Mouse (Mus musculus): ENCODE measurements around the gene Esm1. TPM values are rescaled to one million over a fixed set of nuclear protein-coding genes. Genes with fewer than 3 reads are reported as not detected.

The Esm1 gene
- total RNA-seq (2014; fragmentation: Nextera tagmentation) (not detected in 2 replicates), total RNA-seq (2017) (not detected in 2 replicates)

DNA sequence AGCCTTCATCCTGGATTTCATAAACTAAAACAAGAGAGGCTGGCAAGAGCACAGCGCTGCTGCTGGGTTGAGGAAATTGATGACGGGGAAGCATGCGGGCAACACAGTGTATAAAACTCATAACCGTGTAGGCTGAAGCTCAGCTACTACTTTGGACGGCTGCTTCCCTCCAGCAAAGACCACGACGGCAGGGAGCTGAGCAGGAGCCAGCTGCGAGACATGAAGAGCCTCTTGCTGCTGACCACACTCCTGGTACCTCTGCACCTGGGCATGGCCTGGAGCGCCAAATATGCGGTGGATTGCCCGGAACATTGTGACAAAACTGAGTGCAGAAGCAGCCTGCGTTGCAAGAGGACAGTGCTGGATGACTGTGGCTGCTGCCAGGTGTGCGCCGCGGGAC lies at the start of gene Esm1:
Gene Esm1 (plus strand): TSS at position 36 of the 400 bp plus-strand sequence.
- ATAC-seq (replicated peaks; ENCODE audit: poor library complexity, severe bottlenecking), result peak; percentile 13; the same call in 1 of the 2 replicates

DNA sequence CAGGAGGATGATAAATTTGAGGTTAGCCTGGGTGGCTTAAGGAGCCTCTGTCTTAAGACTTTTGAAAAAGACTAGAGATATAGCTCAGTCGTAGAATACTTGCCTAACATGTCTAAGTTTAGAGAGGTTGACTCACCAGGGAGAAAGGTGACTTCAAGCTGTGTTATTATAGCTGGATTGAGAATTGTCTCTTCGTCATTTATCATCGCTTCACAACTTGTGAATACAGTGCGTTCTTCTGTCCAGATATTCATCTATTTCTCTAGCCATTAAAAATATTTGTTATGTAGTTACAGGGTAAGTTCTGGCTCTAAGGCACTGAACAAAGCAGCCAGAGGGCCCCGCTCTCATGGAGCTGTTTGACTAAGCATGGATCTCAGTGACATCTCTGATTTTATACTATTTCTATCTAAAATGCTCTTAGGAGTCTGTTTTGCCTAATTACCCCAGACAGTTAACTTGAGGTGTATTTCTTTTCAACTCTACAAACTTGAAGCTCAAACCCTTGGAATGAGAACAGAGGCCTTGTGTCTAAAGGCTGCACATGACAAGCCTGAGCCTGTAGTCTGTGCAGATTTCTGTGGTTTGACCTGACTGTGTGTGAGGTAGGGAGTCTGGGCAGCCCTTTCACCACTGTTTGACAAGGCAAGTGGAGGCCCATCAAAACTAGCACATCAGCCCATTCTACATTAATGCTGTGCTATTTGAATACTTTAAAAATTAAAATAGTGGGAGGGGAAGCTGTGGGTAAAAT lies 45.0 kb upstream of the Esm1 start:
- no peak for ATAC-seq (replicated peaks; ENCODE audit: poor library complexity, severe bottlenecking)

DNA sequence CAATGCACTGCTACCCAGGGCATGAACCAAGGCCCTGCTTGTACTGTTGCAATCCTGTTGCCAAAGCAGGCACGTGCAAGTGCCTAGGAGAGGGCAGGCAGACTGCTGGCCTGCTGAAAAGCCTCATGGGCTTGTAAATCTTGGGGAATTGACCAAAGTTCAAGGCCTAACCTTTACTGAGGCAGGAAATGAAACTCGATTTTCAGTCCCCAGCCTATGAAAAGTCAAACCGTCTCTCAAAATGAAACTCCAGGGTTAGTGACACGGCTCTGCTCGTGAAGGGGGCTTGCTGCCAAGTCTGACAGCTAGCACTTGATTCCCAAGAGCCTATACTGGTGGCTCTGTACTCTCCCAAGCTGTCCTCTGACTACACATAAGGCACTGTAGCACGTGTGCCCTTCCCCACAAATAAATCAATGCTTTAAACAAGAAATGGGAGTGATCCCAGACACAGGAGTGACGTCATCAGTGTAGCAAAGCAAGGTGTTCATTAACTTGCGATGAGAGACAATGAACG lies 41.4 kb upstream of the Esm1 start:
- ATAC-seq (replicated peaks; ENCODE audit: poor library complexity, severe bottlenecking), result peak; percentile 22; the same call in 1 of the 2 replicates

DNA sequence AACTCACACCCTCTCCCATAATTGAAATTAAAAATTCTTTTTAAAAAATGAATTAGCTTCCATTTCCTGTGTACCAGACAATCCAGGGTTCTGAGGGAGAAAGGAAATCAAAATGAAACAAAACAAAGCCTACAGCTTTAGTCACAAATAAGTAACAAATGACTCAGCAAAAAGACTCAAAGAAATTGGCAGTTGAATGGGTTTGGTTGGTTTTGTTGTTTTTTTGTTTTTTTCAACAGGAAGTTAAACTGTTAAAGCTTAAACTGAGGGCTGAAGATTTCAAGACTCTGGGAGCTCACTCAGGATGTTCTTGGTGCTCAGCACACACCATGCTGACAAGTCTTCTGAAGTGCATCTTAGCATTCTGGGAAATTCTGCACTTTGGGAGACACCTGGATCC lies 39.2 kb upstream of the Esm1 start:
- ATAC-seq (replicated peaks; ENCODE audit: poor library complexity, severe bottlenecking), result no peak

DNA sequence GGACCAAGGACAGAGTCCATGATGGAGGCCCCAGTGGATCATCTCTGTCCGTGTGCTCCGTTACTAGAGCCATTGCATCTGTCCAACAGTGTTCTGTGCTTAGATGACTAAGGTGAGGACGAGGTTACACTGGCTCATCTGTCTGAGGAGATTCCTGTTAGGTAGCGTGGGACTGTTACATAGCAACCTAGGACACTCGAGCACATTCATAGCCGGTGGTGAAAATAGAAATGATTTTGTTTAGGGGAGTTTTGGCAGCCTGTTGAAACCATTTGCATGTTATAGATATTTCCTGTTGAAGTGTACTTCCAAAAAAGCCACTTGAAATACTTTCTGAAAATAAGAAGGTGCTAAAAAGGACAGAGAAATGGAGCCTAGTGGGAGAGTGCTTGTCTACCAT lies 35.3 kb upstream of the Esm1 start:
- no peak for ATAC-seq (replicated peaks; ENCODE audit: poor library complexity, severe bottlenecking)

DNA sequence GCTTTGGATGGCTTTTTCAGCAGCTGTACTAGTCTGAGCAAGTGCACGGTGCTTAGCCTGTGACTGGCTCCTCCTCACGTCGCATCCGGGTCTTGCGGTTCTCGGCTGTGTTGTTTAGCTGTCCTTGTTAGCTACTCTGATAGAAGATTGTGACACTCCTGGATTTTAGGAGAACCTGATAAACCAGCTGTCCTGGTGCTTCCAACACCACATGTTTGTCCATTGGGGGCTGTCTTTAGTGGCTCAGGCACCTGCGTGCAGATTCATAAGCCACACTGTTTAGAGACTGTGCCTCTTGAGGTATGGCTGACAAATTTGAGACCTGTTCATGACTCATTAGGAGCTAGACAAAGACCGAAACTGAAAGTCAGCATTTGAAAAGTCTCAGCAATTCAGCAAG lies 26.1 kb upstream of the Esm1 start:
- no peak for ATAC-seq (replicated peaks; ENCODE audit: poor library complexity, severe bottlenecking)

DNA sequence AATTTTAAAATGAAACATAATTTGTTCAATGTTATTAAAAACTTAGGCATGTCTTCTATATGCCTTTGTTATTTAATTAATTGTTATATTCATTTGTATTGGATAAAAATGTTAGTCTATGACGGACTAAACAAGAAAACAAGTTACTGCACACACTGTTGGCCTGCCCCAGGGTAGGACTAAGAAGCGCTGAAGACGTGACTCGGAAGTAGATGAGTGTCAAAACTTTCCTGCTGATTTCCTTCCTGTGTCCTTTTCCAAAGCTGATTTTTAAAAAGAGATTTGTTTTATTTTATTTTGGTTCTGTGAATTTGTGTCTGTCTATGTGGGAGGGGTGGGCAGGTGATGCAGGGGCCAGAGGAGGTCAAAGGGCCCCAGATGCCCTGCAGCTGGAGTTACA lies 25.7 kb upstream of the Esm1 start:
- no peak for ATAC-seq (replicated peaks; ENCODE audit: poor library complexity, severe bottlenecking)

DNA sequence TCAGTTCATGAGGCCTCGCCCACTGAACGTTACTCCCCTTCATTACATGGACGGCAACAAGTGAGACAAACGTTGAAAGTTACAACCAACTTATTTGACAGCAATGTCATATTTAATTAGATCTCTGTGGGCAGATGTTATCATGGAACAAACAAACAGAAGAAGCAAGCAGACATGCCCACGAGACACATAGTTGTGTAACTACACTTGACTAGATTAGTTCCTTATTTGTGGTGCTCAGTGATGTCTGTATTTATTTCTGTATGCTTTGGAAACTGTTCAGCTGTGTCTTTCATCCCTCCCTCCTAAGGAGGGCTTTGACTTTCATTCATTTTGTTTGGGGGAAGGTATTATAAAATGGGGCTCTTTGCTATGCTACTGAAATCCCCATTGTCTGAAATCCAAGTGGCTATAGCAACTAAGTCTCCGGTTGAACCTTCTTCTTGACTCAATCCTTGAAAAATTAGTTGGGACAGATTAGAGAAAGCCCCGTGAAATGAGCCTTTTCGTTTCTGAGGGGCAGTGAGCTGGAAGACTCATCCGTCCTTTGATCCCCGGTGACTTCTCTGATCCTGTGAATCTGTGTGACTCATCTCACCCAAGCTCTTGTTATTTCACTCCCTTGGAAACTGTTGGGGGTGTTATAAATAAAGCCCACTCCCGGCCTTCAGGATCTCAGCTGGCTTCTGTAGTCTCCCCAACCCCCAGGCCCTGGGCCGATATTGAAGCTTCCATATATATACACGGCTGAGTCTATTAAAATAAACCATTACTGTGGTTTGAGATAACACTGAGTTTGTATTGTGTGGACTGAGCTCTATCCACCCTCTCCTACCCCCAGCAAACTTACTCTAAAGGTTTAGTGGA lies 12.4 kb upstream of the Esm1 start:
- ATAC-seq (replicated peaks; ENCODE audit: poor library complexity, severe bottlenecking), result peak; percentile 85

DNA sequence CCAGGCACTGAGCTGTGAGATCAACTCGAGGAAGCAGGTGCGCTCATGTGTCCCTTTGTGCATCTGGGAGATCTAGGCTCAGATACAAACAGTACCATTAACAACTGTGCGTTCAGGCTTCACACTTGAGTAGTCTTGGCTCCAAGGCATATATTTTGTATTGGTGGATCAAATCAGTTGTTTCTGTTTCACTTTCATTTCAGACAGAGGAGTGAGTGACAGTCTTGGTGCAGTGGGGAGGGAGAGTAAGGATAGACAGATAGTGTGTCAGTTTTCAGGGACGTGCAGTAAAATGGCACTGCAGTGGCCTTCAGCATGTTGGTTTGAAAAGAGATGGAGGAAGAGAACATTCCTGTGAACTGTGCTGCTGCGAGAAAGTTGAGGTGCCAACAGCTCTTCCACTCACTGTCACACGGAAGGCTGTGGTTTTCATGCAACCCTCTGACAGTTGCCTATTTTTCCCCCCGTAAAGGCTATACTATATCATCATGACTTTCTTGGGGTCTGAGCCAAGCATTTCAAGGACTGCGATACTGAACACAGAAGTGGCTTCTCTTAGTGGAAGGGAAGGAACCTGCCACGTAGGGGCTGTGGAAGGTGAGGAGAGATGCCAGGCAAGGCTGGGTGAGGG lies 11.5 kb upstream of the Esm1 start:
- ATAC-seq (replicated peaks; ENCODE audit: poor library complexity, severe bottlenecking), result peak; percentile 43

DNA sequence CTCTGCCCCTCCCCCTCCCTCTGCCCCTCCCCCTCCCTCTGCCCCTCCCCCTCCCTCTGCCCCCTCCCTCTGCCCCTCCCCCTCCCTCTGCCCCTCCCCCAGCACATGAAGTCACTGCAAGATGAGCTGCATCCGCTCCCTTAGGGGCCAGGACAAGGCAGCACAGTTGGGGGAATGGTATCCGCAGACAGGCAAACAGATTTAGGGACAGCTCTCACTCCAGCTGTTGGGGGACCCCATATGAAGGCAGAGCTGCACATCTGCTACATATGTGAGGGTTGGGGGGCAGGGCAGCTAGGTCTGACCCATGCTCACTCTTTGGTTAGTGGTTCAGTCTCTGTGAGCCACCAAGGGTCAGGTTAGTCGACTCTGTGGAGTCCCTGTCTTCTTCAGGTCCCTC lies 10.1 kb upstream of the Esm1 start:
- ATAC-seq (replicated peaks; ENCODE audit: poor library complexity, severe bottlenecking), result no peak

DNA sequence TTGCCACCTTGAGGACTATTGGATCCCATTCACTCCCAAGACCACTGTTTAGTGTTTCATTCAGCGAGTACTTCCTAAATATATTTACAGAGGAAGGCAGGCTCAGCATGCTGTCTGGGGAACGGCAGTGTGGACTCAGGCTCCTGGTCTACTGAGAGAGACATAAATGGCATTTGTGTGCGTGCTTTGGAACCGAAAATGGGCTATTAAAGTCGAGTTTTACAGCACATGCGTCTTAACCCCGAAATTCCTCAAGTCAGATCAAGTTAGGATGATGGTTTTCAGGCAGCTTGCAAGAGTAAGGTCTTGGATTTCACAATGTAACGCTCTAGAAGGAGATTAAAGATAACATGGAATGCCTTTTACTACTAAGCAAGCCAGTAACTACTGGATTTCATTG lies 8.7 kb upstream of the Esm1 start:
- no peak for ATAC-seq (replicated peaks; ENCODE audit: poor library complexity, severe bottlenecking)

DNA sequence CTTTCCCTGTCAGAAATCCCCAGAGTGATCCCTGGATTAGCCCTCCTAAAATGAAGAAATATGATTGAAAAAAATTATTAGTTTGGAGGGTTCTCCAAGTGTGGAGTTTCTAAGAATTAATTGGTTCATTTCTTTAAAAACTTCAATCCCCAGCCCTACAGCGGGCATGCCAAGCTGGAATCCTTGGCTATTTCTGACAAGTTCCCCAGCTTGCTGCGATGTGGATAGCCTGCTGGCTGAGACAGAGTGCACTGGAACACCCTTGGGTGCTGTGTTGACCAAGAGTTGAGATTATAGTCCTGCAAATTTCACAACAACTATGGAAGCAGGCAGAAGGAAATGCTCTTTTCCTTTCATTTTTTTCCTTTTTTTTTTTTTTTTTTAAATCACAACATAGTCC lies 7.8 kb upstream of the Esm1 start:
- ATAC-seq (replicated peaks; ENCODE audit: poor library complexity, severe bottlenecking), result no peak

DNA sequence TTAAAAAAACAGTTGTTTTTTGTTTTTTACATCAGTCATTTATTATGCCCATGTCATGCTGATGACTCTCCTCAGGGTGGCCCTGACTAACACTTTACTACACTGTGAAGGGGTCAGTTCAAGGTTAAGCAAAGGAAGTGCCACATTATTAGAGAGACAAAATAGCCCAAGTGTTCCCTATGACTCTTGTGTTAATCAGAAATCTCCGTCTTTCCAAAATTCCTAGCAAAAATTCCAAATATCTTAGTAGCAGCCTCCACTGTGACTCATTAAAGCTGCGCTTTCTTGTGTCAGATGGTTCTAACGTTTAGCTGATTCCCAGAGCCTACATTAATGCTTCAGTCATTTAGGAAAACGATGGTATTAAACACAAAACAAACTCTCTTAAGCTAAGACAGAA lies 7.3 kb upstream of the Esm1 start:
- ATAC-seq (replicated peaks; ENCODE audit: poor library complexity, severe bottlenecking), result no peak

DNA sequence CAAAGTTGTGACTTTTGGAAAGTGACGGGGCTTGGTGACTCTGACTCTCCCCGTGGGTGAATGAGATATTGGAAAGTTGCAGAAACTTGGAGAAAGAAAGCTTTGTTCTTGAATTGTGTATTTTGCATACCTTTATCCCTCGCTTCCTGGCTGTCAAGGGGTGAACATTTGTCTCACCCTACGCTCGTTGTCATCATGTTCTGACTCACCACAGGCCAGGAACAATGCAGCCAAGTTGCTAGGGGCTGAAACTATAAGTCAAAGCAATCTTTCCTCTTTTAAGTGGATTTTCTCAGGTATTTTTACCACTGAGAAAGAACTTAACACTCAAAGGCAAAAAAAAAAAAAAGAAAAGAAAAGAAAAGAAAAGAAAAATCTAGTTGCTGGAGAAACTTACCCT lies 6.3 kb upstream of the Esm1 start:
- no peak for ATAC-seq (replicated peaks; ENCODE audit: poor library complexity, severe bottlenecking)

DNA sequence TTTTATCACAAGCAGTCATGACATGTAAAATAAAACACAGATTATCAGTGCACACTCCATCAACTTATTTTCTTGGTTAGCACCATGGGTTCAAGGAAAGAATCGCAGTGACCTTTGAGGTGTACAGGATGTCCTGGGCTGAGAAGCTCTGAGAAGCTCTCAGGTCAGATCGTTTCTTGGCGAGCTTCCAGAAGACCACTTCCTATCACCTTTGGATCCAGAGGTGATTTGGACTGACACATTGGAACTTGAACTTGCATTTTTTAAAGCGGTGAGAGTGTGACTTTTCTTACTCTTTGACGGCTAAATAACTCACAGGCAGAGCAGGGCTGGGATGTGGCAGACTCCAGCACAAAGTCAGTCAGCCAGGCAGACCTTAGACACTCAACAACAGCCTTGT lies 4.1 kb upstream of the Esm1 start:
- no peak for ATAC-seq (replicated peaks; ENCODE audit: poor library complexity, severe bottlenecking)

DNA sequence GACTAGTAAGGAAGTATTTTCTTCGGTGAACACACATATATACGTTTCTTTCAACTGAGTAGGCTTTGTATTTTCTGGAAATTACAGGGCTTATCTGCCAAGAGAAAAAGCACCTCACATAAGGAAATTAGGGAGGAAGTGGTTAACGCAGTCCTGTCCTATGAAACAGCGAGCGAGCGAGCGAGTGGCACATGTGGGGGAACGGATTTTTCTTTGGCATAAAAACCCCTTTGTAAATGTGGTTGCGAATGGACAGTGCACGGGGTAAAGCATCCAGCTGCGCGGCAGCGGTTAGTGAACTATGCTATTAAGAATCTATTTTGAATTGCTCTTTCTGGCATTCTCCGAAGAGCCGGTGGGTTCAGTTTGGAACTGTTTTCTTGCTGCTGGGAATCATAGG lies 1.9 kb downstream of the Esm1 start:
- ATAC-seq (replicated peaks; ENCODE audit: poor library complexity, severe bottlenecking), result peak; percentile 68

DNA sequence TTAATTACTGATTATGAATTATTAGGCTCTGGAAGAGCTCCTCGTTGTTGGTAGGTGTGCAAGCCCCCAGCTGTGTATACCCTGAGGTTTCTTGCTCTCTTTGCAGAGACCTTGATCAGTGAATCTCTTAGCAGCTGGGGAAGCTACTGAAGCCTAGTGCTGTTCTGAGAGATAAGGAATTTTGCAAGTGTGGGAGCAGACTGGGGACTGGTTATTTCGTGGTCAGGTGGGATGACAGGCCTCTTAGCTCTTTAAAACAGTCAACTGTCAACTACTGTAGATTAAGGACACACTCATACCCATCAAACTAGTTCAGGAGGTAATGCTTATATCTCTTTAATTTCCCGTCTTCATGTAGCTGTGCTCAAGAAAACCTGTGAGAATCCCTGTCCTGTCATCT lies 2.9 kb downstream of the Esm1 start:
- ATAC-seq (replicated peaks; ENCODE audit: poor library complexity, severe bottlenecking), result 0 out of 2 replicates have a peak, but pooled peaks have one; percentile 17

DNA sequence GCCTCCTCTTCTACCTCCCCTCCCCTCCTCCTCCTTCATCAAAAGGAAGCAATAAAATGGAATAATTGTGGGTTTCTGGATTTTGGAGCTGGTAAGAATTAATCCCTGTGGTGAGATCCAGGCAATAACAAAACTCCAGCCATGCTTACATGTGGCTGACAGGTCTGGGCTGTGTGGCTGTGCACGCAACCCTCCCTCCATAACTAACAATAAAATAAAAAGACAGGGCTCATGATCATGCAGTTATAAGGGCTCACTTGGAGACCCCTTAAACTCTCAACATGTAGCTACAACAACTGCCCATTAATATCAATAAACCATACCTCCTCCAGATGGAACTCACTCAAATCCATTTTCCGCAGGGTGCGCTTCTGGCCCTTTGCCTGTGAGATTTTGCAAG lies 4.4 kb downstream of the Esm1 start:
- no peak for ATAC-seq (replicated peaks; ENCODE audit: poor library complexity, severe bottlenecking)

DNA sequence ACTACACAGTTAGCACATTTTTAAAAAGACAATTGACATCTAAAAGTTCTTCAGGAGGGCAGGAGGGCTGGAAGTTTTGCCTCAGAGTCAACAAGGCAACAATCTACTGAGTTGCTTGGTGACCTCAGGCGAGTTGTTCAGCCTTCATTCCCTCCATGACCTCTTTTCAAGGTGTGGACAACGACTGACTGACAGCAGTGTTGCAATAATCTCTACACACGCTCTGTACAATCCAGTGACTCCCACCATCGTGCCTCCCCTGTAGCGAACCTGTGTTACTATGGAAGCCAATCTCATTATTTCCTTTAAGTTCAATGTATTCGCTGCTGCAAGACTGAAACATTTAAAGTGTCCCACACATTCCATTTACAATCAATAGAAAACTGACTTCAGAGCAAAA lies 12.4 kb downstream of the Esm1 start:
- no peak for ATAC-seq (replicated peaks; ENCODE audit: poor library complexity, severe bottlenecking)

DNA sequence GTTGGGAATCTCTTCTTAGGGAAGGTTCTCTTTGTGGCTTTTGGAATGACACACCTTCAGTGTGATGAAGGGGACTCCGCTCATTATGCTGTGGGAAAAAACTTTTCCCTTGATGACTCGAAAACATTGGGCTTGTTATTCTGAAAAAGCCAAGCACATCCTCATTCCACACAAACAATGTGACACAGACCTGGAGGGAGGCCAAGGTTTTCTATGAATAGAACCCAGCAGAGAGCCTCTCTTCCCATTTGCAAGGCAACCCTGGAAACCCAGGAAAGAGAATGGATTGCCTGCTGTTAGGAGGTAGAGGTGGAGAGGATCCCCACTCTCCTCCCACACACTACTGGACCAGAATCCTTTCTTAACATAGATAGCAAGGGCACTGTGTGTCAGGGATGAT lies 14.6 kb downstream of the Esm1 start:
- no peak for ATAC-seq (replicated peaks; ENCODE audit: poor library complexity, severe bottlenecking)

DNA sequence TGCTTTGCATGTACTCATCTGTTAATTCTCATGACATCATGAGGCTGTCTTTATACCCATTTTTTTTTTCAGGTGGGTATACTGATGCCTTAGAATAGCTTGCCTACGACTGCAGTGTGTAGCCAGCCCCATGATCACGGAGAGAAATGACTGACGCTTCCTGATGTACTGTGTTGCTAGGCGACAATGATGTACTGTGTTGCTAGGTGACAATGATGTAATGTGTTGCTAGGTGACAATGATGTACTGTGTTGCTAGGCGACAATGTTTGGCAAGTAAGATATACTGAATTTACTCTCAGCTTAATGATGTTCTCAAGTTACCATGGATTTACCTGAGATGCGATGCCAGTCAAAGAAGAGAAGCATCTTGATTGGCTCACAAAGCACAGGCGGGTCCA lies 16.4 kb downstream of the Esm1 start, which contains the start of gene Gzmk:
Gene Gzmk (minus strand): TSS at position 98 of the 400 bp plus-strand sequence.
- ATAC-seq (replicated peaks; ENCODE audit: poor library complexity, severe bottlenecking), result 0 out of 2 replicates have a peak, but pooled peaks have one; percentile 7
